Mouse (Mus musculus): ENCODE measurements at regions not wholly inside any gene's neighbourhood (a gene's known extent, or its start where the extent isn't known, plus 50 kb on each side); places are given as distances from the start of the nearest gene placed in this dataset.

GRCm38 (mm10) chr2:148237121-148237520, 158.0 kb upstream of the Sstr4 start:
- no peak overlapping the region for H3K4me2 ChIP-seq (replicated peaks)
- no peaks in the 10 kb centered on the region for H3K4me1 ChIP-seq
- ATAC-seq (ENCODE audit: low FRiP score, low read depth): no peak
- 71% methylated on average over 4 of the region's 4 CpGs for WGBS
- H3K4me3 ChIP-seq: no peak overlapping the region
- H3K27ac ChIP-seq: no peak overlapping the region
- H3K9me3 ChIP-seq: no peaks in the 10 kb centered on the region
- no peaks in the 10 kb centered on the region for H3K36me3 ChIP-seq
- no peaks in the 10 kb centered on the region for H3K27me3 ChIP-seq (replicated peaks)
- H3K9ac ChIP-seq: no peak overlapping the region

GRCm38 (mm10) chr2:148239046-148239445, 156.1 kb upstream of the Sstr4 start:
- no peak overlapping the region for H3K4me2 ChIP-seq (replicated peaks)
- H3K9me3 ChIP-seq: no peaks in the 10 kb centered on the region
- no peaks in the 10 kb centered on the region for H3K36me3 ChIP-seq
- no peak overlapping the region for H3K4me3 ChIP-seq
- no peak overlapping the region for H3K9ac ChIP-seq
- no peak for ATAC-seq (ENCODE audit: low FRiP score, low read depth)
- no peaks in the 10 kb centered on the region for H3K4me1 ChIP-seq
- H3K27ac ChIP-seq: no peak overlapping the region
- no peaks in the 10 kb centered on the region for H3K27me3 ChIP-seq (replicated peaks)
- 43% methylated on average over 3 of the region's 3 CpGs for WGBS

GRCm38 (mm10) chr2:148242242-148242641, 152.9 kb upstream of the Sstr4 start:
- 82% methylated on average over 4 of the region's 4 CpGs for WGBS

GRCm38 (mm10) chr2:148245575-148245974, 149.6 kb upstream of the Sstr4 start:
- Histone ChIP-seq H3K9me3 (no peaks in the 10 kb centered on the region), H3K36me3 (no peaks in the 10 kb centered on the region), H3K4me3 (no peak overlapping the region), H3K9ac (no peak overlapping the region), H3K27ac (no peak overlapping the region), H3K4me2 (replicated peaks) (no peak overlapping the region), H3K4me1 (no peaks in the 10 kb centered on the region), H3K27me3 (replicated peaks) (no peaks in the 10 kb centered on the region)
- 85% methylated on average over 2 of the region's 2 CpGs for WGBS
- no peak for ATAC-seq (ENCODE audit: low FRiP score, low read depth)

More at GRCm38 (mm10) chr2:148242242-148242641, 152.9 kb upstream of the Sstr4 start:
- Histone ChIP-seq H3K4me3 (no peak overlapping the region), H3K27ac (no peak overlapping the region), H3K4me1 (no peaks in the 10 kb centered on the region), H3K4me2 (replicated peaks) (no peak overlapping the region), H3K36me3 (no peaks in the 10 kb centered on the region), H3K9me3 (no peaks in the 10 kb centered on the region), H3K9ac (no peak overlapping the region), H3K27me3 (replicated peaks) (no peaks in the 10 kb centered on the region)
- no peak for ATAC-seq (ENCODE audit: low FRiP score, low read depth)

GRCm38 (mm10) chr2:148250902-148251301, 144.2 kb upstream of the Sstr4 start:
- no peak overlapping the region for H3K4me2 ChIP-seq (replicated peaks)
- H3K4me1 ChIP-seq: no peaks in the 10 kb centered on the region
- 94% methylated on average over 1 of the region's 1 CpGs for WGBS
- no peaks in the 10 kb centered on the region for H3K36me3 ChIP-seq
- no peak for ATAC-seq (ENCODE audit: low FRiP score, low read depth)
- H3K9ac ChIP-seq: no peak overlapping the region
- H3K9me3 ChIP-seq: no peaks in the 10 kb centered on the region
- no peak overlapping the region for H3K27ac ChIP-seq
- no peaks in the 10 kb centered on the region for H3K27me3 ChIP-seq (replicated peaks)
- H3K4me3 ChIP-seq: no peak overlapping the region

- no peak for ATAC-seq (ENCODE audit: low FRiP score, low read depth)
- Histone ChIP-seq H3K36me3 (no peaks in the 10 kb centered on the region), H3K27me3 (replicated peaks) (no peaks in the 10 kb centered on the region), H3K9ac (no peak overlapping the region), H3K27ac (no peak overlapping the region), H3K9me3 (no peaks in the 10 kb centered on the region), H3K4me3 (no peak overlapping the region), H3K4me1 (no peaks in the 10 kb centered on the region), H3K4me2 (replicated peaks) (no peak overlapping the region)
Measured at GRCm38 (mm10) chr2:148255662-148256061, 139.5 kb upstream of the Sstr4 start.

GRCm38 (mm10) chr2:148264111-148264730, 130.9 kb upstream of the Sstr4 start:
- Histone ChIP-seq H3K4me2 (replicated peaks) (no peak overlapping the region), H3K27me3 (replicated peaks) (no peaks in the 10 kb centered on the region), H3K4me1 (no peaks in the 10 kb centered on the region), H3K9ac (no peak overlapping the region), H3K4me3 (no peak overlapping the region), H3K27ac (no peak overlapping the region), H3K36me3 (no peaks in the 10 kb centered on the region), H3K9me3 (no peaks in the 10 kb centered on the region)
- 80% methylated on average over 3 of the region's 3 CpGs for WGBS
- ATAC-seq (ENCODE audit: low FRiP score, low read depth): no peak

- H3K27ac ChIP-seq: no peak overlapping the region
- H3K27me3 ChIP-seq (replicated peaks): no peaks in the 10 kb centered on the region
- no peak overlapping the region for H3K9ac ChIP-seq
- no peak overlapping the region for H3K4me3 ChIP-seq
- WGBS: 93% methylated on average over 3 of the region's 3 CpGs
- ATAC-seq (ENCODE audit: low FRiP score, low read depth): no peak
- H3K4me1 ChIP-seq: no peaks in the 10 kb centered on the region
- H3K4me2 ChIP-seq (replicated peaks): no peak overlapping the region
- H3K9me3 ChIP-seq: no peaks in the 10 kb centered on the region
- H3K36me3 ChIP-seq: no peaks in the 10 kb centered on the region
Measured at GRCm38 (mm10) chr2:148279200-148279599, 115.9 kb upstream of the Sstr4 start.

GRCm38 (mm10) chr2:148290326-148290725, 104.8 kb upstream of the Sstr4 start:
- ATAC-seq (ENCODE audit: low FRiP score, low read depth): no peak
- H3K27me3 ChIP-seq (replicated peaks): no peaks in the 10 kb centered on the region

GRCm38 (mm10) chr2:148292442-148292841, 102.7 kb upstream of the Sstr4 start:
- H3K4me2 ChIP-seq (replicated peaks): no peak overlapping the region
- H3K27ac ChIP-seq: no peak overlapping the region
- ATAC-seq (ENCODE audit: low FRiP score, low read depth): no peak
- 90% methylated on average over 5 of the region's 5 CpGs for WGBS
- no peaks in the 10 kb centered on the region for H3K36me3 ChIP-seq
- H3K9ac ChIP-seq: no peak overlapping the region
- no peak overlapping the region for H3K4me3 ChIP-seq
- H3K9me3 ChIP-seq: no peaks in the 10 kb centered on the region
- H3K4me1 ChIP-seq: no peaks in the 10 kb centered on the region
- no peaks in the 10 kb centered on the region for H3K27me3 ChIP-seq (replicated peaks)

More at GRCm38 (mm10) chr2:148290326-148290725, 104.8 kb upstream of the Sstr4 start:
- H3K4me2 ChIP-seq (replicated peaks): no peak overlapping the region
- no peak overlapping the region for H3K9ac ChIP-seq
- 82% methylated on average over 3 of the region's 3 CpGs for WGBS
- no peak overlapping the region for H3K27ac ChIP-seq
- H3K4me3 ChIP-seq: no peak overlapping the region
- no peaks in the 10 kb centered on the region for H3K4me1 ChIP-seq
- H3K9me3 ChIP-seq: no peaks in the 10 kb centered on the region
- no peaks in the 10 kb centered on the region for H3K36me3 ChIP-seq

- H3K4me2 ChIP-seq (replicated peaks): no peak overlapping the region
- H3K27me3 ChIP-seq (replicated peaks): no peaks in the 10 kb centered on the region
- no peak overlapping the region for H3K4me3 ChIP-seq
- H3K36me3 ChIP-seq: no peaks in the 10 kb centered on the region
- WGBS: 66% methylated on average over 2 of the region's 2 CpGs
- H3K9ac ChIP-seq: no peak overlapping the region
- peak; percentile 85 for ATAC-seq (ENCODE audit: low FRiP score, low read depth)
- H3K9me3 ChIP-seq: no peaks in the 10 kb centered on the region
- no peak overlapping the region for H3K27ac ChIP-seq
- no peaks in the 10 kb centered on the region for H3K4me1 ChIP-seq
Measured at GRCm38 (mm10) chr2:148292895-148293294, 102.2 kb upstream of the Sstr4 start.

GRCm38 (mm10) chr2:148300879-148301278, 94.3 kb upstream of the Sstr4 start:
- no peak overlapping the region for H3K4me2 ChIP-seq (replicated peaks)
- 82% methylated on average over 2 of the region's 2 CpGs for WGBS
- no peak overlapping the region for H3K27ac ChIP-seq
- H3K4me1 ChIP-seq: no peaks in the 10 kb centered on the region
- no peak for ATAC-seq (ENCODE audit: low FRiP score, low read depth)
- H3K36me3 ChIP-seq: no peaks in the 10 kb centered on the region
- H3K9ac ChIP-seq: no peak overlapping the region
- H3K4me3 ChIP-seq: no peak overlapping the region
- no peaks in the 10 kb centered on the region for H3K27me3 ChIP-seq (replicated peaks)
- no peaks in the 10 kb centered on the region for H3K9me3 ChIP-seq

GRCm38 (mm10) chr2:148312255-148312654, 82.9 kb upstream of the Sstr4 start:
- H3K36me3 ChIP-seq: no peaks in the 10 kb centered on the region
- H3K27me3 ChIP-seq (replicated peaks): no peaks in the 10 kb centered on the region
- H3K4me1 ChIP-seq: no peaks in the 10 kb centered on the region
- no peak overlapping the region for H3K4me2 ChIP-seq (replicated peaks)
- no peaks in the 10 kb centered on the region for H3K9me3 ChIP-seq
- no peak overlapping the region for H3K4me3 ChIP-seq
- no peak overlapping the region for H3K27ac ChIP-seq
- no peak overlapping the region for H3K9ac ChIP-seq
- ATAC-seq (ENCODE audit: low FRiP score, low read depth): no peak
- WGBS: 85% methylated on average over 2 of the region's 2 CpGs
